Mouse (Mus musculus) erythroblast, adult 5-6 weeks (primary cell): Measurements from ENCODE around the gene Pgs1. TPM values are rescaled to one million over a fixed set of nuclear protein-coding genes. Genes with fewer than 3 reads are reported as not detected.

Experiments used
- ATAC-seq: replicated peaks from 2 replicates; pipeline ENCODE4 v1.8.0; 2016; ENCODE audit warnings: moderate number of reproducible peaks, mild to moderate bottlenecking, moderate TSS enrichment, inconsistent platforms; ENCODE audit not compliant: poor library complexity, low FRiP score, severe bottlenecking
- total RNA-seq, 2 experiments: library from RNA; stranded (forward) in 1 of 2; stranded (reverse) in 1 of 2; fragments of 150-400 nt in 1 of 2; fragments of 200-764, 138-1000 nt in 1 of 2; gene quantifications; 2 replicates each; pipeline versions ENCODE4 v1.2.3 to v1.2.4; 2015 to 2017; ENCODE audit warnings: low replicate concordance in 2 of 2

The Pgs1 gene
- total RNA-seq, 2 experiments from 2014 or later = 9.2 to 20.8 TPM

DNA sequence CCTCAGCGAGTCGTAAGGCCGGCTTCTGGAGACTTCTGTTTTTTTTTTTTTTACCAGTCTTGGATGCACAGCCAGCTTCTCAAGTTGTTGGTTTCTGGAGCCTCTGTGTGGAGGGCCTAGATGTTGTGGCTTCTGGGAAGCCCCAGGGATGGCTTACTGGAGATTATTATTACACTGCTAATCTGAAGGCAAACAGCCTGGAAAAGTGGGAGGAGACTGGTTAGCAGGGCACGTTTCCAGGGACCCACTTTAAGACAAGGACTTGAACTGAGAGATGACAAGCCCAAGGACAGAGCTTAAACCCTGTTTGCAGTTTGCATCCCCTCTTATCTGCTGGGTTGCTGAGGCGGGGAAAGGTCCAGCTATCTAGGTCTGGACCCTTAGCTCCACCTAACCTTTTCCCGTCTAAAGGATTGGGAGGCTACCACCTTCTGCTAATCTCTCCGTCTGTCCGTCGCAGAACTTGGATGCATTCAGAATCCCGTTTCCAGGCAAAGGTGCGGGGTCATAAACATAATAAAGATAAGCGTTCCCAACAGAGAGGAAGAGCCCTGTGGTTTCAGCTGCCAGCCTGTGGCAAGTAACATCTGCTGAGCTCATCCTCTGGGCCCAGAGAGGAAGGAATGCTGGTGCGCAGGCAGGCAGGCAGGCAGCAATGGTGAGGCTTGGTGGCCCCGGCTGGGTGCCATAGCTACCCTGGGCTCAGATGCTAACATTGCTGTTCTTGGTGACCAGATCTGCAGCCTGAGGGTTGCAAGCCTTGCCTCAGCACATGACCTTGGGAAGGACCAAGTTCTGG is 11.6 kb upstream of the Pgs1 start:
- no peak for ATAC-seq

DNA sequence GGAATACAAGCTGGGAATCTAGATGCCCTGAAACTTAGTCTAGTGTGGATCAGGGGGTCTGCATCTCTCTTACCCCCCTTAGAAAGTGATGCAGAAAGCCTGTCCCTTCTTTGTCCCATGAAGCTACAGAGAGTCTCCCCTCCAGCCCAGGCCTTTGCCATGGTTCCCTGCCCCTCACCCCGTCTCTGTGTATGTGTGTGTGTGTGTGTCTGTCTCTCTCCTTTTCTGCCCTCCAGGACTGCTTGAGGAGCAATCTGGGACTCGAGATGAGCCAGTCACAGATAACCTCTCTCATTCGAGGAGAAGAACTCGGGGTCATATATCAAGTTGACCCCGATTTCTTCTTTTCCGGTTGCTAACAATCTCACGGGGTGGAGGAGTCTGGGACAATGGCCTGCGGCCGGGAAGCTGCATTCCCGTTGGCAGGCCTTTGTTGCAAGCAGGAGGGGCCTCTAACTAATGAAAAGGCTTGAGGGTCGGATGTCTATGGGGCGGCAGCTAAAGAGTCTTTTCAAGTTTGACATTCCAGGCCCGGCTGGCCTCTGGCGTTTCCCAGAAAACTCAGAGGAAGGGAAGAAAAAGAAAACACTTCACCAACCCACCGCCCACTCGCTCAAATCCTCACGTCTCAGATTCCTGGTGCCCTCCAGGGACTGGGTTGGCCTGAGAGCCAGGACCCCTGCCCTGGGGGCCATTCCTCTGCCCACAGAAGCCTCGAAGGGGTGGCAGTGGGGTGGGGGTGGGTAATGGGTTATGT is 10.7 kb upstream of the Pgs1 start:
- ATAC-seq = no peak

DNA sequence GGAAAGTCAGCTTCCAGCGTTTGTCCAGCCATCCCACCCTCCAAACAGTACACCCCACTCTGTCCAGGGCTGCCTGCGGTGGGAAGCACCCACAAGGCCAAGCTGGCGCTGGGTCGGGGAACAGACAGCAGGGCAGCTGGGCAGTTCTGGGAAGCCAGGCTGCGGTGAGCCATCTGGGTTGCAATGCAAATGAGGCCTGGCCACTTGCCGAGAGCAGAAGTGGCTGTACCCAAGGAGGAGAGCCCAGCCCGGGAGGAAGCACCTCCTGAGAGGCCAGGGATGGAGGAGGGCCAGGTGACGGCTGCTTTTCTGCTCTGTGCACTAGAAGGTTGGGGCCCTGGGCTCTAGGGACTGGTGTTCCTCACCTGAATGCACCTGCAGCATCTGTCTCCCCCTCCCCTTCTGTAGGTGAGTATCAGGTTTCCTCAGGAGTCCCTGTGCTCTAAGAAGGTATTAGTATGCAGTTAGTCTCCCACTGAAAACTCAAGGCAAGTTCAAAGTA is 10.0 kb upstream of the Pgs1 start:
- no peak for ATAC-seq

DNA sequence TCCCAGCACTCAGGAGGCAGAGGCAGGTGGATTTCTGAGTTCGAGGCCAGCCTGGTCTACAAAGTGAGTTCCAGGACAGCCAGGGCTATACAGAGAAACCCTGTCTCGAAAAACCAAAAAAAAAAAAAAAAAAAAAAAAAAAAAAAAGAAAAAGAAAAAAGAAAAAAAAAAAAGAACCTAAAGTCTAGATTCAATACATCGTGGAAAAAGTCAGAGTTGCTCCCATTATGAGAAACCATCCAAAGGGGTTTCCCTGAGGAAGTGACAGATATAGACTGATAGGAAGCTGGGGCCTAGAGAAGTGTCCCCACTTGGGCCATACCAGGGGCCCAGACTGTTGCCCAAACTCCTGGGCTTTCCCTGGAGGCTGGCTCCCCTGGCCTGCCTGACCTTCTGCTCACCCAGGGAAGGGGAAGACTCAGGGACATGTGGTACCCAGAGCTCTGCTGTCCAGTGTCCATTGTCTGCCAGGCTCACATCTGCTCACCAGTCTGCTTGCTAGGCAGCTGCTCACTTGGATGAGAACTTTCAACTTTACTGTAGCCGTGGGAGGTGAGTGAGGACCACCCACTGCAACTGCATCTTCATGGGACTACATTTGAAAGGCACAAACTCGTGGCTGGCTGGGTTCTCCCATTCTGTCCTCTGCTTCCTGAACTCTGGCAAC is 8.3 kb upstream of the Pgs1 start:
- no peak for ATAC-seq

DNA sequence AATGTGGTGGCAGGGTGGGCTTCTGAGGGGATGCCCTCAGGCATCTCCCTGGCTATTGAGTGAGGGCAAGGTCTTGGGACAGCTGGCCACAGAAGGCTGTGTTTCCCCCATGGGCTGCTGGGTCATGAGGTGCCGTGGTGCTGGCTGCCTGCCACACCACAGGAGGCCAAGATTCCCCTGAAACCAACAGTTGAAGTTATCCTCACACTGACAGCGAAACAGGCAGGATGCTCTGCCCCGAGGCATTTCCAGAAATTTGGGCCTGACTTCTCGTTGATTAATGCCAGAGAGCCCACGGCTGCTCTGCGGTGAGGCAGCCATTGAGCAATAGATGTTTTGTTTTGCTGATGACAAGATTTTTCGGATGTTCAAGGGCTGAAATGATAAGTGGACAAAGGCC is 6.7 kb upstream of the Pgs1 start:
- ATAC-seq = no peak

DNA sequence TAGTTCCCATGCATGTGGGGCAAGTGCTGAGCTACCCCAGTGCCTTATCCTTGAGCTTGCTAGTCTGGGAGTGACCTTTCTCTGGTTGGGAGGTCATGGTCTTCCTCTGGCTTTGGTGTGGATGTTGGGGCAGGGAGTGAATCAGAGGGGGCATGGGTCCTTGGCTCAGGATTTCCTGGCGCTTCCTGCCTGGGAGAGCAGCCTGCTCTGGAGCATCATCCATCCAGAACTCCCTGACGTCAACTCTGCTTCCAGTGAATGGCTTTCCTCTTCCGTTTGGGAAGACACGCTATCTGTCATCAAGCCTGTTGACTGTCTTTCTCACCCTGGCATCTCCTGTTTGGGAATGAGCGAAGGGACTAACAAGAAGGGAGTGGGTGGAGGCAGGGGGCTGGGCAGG is 3.7 kb upstream of the Pgs1 start:
- no peak for ATAC-seq

DNA sequence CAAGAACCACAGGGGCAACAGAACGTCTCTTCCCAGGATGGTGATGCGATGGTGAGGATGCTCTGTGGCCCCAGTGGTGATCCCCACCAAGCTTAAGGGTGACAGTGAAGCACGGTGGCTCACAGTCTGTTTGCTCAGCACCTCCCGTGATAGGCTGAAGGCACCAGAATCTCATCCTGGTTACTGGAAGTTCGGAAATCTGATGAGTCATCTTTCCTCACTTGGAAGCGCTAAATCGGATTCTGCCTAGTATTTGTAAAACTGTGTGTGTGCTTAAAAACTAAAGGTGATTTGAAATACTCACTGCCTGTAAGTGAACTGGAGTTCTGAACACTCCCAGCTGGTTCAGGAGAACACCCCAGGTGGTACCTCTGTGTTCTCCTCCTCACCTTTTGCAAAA is 2.3 kb upstream of the Pgs1 start:
- ATAC-seq = no peak

DNA sequence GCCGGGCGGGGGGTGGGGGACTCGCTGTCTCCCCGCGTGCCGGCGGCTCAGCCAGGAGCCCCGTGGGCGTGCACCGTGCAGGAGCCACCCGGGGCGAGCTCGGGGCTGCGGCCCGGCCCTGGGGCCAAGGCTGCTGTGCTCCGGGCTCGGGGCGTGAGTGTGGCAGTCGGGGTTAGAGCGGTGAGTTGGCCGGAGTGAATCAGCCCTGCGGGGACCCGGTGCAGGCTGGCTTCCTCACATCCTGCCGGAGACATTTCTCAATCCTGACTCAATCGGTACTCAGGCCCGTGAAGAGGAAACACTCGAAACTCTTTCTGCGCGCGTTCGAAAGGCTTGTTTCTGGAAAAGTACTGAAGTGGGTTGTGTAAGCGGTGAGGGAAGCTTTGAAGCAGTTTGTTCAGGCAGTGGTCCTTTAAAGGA is 950 bp downstream of the Pgs1 start:
- peak; percentile 55 for ATAC-seq

DNA sequence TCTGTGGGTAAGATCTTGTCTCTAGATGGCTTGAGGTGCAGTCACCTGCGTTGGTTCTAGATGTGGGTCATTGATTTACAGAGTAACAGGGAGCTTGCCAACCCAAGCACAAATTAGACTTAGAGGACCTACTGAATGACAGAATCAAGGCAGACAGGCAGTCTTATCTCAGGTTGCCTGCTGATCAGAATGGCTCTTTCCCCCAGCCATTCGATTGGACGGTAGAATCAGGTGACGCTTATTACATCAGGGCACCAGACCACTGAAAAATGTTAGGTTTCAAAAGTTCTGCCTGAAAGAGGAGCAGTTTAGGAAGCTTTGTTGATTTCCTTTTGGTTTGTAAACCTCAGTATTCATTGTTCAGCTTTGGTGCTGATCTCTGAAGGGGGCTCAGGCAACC is 1.9 kb downstream of the Pgs1 start:
- ATAC-seq = peak; percentile 36; the same call in 1 of the 2 replicates

DNA sequence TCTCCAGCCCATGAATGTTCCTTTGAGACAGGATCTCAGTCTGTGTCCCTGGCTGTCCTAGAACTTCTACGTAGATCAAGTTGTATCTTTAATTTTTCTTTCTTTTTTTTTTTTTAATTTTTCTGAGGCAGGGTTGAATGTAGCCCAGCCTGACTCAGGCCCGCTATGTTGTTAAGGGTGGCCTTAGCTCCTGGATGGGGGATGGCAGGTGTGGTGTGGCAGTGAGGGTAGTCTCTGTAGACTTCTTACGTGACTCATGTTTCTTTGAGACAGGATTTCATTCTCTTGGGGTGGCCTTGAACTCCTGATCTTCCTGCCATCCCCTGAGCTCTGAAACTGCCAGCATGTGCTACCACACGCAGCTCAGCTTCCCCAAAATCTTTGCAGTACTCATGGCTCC is 3.1 kb downstream of the Pgs1 start:
- ATAC-seq = no peak

DNA sequence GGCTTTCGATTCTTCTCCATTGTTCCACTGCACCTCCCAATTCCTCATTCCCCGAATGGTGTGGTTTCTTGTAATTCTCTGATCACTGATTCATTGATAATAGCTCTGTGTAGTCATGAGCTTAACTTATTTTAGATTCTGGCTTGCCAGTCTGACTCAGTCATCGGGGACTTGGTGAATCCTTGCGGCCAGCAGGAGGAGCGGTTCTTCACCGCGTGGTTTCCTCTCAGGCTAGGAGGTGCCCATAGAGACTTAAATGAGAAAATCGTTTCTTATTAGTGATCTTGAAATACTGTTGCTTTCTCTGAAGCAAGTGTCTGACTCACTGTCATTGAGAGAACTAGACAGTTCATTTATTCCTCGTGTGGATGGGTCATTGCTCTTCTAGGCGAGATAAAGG is 3.8 kb downstream of the Pgs1 start:
- no peak for ATAC-seq

DNA sequence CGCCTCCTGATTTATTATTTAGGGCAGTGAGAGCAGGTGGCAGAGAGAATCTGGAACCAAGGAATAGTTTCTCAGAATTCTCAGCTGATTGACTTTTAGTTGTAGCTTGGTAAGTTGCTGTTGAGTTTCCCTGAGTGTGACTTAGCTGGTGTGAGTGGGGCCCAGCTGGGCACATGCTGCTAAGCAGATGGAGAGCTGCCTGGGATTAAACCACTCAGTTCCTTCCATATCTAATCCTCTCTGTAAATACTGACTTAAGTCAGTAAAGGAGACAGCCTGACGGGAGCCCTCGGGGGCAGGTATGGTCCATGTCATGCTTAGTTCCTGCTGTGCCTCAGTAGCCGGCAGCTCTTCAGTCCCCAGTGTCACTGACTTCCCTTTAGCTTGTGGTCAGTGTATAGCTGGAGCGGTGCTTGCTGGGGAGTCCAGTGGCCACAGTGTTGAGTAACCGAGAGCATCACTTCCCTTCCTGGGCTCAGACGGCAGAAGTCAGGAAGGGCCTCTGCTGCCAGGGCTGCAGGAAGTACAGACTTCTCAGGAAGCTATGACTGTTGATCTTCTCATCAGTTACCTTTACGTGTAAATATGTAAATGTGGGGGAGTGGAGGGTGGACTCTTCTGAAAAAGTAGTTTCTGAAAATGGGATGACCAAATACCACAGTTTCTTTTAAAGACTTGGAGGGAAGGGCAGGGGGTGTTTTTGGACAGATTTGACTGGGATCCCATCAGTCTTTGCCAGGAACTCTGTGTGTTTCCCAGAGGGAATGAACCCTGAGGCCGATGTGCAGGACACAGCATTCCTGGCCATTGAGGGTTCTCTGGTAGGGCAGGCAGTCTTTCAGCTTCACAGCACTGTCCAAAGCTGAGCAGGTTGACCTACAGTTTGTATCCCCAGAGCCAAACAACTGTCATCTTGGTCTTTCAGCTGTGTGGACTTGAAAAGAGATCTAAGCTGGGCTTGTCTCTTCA is 5.7 kb downstream of the Pgs1 start:
- no peak for ATAC-seq

DNA sequence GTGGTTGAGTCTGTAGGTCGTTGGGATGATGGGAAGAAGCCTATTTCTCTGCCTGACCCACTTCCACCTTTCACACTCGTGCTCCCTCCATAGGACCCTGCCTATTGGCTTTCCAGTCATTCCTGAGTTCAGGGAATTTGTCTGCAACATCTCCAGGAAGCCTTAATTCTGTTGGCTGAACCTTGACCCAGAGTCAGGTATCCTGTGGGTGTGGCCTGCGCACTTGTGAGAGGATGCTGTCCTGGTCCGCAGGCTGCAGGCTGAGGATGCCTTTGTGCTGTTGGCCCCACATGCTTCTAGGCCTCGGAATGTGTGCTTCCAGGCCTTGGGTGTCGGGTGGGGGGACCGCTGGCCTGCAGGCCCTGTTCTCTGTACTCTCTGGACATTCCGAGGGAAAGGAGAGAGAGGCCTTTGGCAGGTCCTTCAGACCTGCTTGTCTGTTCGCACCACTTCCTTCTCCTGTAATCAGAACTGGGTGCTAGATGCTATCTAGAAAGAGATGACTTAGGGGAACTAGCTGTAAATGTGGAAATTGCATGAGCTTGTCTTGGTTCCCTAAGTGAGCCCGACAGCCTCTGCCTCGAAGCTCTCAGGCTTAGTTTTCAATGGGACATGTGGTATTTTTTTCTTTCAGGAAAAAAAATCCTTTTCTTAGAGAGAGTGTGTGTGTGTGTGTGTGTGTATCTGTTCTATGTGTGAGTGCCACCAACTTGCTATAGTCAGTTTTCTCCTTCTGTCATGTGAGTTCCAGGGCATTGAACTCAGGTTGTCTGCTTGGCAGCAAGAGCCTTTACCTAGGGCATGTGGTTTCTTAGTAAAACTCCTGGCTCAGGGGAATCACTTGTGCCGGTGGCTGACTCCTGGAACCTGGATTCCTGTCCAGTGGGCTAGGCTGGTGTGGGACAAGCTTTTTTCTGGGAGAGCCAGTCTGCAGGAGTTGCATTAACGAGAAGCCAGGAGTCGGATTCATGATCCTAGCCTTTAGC is 7.4 kb downstream of the Pgs1 start:
- ATAC-seq = no peak

DNA sequence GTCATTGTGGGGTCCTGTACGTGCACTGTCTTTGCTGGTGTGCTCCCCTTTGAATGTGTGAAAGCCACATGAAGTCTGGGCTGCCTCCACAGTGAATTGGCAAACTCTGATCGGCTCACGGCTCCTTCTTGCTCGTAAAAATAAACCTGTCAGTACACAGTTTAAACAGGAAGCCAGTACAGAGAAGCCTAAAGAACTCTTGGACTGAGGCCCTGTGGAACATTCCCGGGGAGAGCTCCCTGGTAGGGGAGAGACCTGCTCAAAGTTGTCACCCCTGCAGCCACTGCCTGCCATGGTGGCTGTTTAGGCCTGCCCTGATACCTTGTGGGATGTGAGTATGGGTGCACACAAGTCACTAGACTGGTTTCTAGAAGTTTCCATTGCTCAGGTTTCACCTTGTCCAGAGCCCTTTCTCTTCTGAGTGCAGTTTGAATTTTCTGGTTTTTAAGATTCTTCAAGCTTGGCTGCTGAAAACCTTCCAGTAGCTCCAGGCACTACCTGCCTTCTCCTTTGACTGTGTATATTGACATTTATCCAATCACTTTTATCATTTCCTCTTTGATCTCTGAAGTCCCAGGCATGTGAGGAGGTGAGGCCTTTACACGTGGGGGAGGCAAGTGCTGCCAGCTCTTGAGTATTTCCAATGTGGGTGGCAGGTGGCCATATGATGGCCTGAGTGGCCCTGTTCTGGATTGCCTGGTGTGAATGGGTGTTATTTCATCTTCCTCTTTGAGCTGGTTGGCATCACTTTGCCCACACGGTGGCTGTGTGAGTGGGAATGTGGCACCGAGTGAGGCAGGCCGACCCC is 8.4 kb downstream of the Pgs1 start:
- no peak for ATAC-seq

DNA sequence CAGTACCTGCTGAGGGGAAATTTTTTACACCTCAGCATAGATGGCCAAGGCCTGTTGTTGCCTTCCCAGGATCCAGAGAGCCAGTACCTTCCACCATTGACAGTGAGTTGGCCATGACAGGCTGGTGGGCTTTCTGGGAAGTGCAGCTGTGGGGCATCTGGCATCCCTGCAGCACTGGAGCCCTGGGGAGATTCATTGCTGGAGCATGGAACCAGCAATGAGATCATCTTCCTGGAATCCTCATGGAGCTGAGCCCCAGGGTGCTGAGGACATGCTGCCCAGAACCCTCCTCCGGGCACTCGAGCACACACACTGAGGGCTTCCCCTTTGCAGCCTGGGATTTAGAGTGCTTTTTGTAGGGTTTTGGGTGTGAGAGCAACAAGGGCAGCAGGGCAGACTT is 9.2 kb downstream of the Pgs1 start:
- ATAC-seq = no peak

DNA sequence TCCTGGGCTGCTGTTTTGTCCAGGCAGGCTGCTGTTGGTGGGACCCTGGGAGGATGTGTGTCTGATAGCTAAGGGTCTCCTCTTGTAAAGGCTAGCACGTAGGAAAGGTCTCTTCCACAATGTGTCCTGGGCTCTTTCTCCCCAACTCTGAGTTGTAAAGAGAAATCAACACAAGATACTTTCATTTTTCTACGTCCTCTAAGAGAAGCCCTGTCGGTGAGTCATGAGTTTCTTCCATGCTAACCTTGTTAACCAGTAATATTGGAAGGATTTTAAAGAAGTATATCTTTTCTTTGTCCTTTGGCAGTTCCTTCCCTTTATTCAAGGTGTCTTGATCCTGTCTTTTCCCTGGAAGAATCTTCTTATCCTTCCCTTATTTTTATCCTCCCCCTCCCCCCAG is 9.6 kb downstream of the Pgs1 start:
- no peak for ATAC-seq

DNA sequence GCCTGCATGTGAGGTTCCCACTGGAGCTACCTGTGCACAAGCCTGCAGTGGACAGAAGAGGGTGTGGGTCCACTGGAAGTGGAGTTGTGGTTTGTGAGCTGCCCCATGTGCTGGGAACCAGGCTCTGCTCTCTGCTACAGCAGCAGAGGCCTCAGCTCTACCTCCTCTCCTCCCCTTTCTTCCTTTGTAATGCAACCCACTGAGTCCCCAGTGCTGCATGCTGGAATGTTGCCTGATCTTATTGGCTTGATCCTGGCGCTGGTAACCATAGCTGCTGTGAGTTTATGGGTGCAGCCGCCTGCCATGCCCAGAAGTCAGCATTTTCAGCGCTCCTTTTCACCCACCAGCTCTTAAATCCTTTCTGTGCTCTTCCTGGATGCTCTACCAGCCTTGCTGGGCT is 10.0 kb downstream of the Pgs1 start:
- ATAC-seq = no peak

DNA sequence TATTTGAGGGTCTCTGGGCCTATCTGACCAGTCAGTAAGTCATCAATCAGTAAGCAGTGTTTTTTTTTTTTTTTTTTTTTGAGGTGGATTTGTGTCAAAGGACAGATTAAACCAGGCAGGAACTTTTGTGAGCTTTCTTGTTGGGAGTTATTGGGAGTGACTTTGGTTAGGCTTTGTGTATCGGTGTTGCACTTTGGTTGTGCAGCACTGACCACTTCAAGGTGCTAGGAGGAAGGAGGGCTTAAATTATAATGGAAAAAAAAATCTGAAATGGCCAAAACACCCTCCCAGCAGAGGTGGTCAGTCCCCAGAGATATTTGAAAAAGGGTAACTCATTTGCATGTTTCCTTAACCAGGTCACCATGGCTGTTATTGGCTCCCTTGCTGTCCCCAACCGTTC is 11.0 kb downstream of the Pgs1 start:
- no peak for ATAC-seq
